Mouse (Mus musculus): ENCODE data around the gene Eml3. TPM values are rescaled to one million over a fixed set of nuclear protein-coding genes. Genes with fewer than 3 reads are reported as not detected.

Eml3 gene
- total and polyA plus RNA-seq, 3 experiments, result 16.6 to 23.4 TPM; not detected in 1

DNA sequence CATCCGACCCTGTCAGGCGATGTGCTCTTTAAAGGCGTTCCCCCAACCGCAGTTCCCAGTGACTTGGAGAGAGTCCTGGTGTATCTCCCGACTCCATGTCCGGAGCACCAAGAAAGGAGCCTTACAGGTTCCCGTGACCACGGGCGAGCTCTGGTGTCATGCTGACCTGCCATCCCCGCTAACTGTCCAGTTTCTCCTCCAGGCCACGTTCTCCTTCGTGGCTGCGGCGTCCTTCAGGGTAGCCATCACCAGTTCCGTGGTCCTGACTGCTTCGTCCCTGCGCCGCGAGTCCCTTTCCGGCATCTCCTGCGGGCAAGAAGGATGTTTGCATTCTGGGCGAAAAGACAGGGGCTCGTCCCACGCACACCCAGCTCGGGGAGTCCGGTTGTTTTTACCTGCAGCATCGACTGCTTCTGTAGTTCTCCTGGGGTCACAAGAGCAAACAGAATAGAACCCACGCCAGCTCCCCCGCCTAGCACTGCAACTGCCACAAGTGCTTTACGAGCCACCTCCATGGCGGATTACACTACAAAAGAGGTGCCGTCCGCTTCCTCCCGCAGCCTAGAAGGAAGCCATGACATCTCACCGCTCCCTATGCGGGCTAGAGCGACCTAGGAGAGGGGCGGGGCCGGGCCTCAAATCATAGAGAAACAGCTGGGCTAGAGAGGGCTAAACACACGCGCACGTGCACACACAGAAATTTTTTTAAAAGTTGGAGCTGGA, 48.9 kb upstream of the Eml3 start, which contains the start of gene Uqcc3:
Uqcc3 (minus strand) TSS at position 613 of the 723 bp plus-strand sequence.
- Histone ChIP-seq H3K79me2 (ENCODE audit: control insufficient read depth, insufficient read depth, low read length, poor library complexity) (peaks cover 7% of the 10 kb centered on the region), H3K4me1 (ENCODE audit: control insufficient read depth in 1 of 2, insufficient read depth in 2 of 2, low read length in 2 of 2) (0 out of 4 replicates have a peak, but pooled peaks cover 0 to 2% of the 10 kb centered on the region in 2 experiments), H3K27me3 (ENCODE audit: control insufficient read depth in 1 of 2, insufficient read depth in 2 of 2, low read length in 2 of 2) (no peaks in the 10 kb centered on the region), H3K4me3 (ENCODE audit: control insufficient read depth in 1 of 2, insufficient read depth in 1 of 2, low read depth in 2 of 2, low read length in 2 of 2) (peak within 1 kb of the TSS; percentile 77 to 82), H3K9me3 (replicated peaks; ENCODE audit: insufficient read depth, low read length) (no peaks in the 10 kb centered on the region), H3K27ac (ENCODE audit: control insufficient read depth, low read depth, low read length) (peak within 1 kb of the TSS; percentile 51), H3K9ac (ENCODE audit: control insufficient read depth, low read depth, low read length, poor library complexity, severe bottlenecking) (peak within 1 kb of the TSS; percentile 79), H3K36me3 (ENCODE audit: control insufficient read depth in 1 of 2, insufficient read depth in 2 of 2, low read length in 2 of 2) (peaks cover 0 to 6% of the 10 kb centered on the region in 2 experiments)
- peak; percentile 95 for DNase-seq (ENCODE audit: low read depth, low spot score)
- TF ChIP-seq MAFK (IDR thresholded peaks at IDR 0.05; ENCODE audit: borderline replicate concordance, low read depth, low read length) (no peak; the same call in 1 of the 2 replicates), CHD2 (IDR thresholded peaks at IDR 0.05; ENCODE audit: low read length) (no peak), KAT2A (conservative IDR thresholded peaks at IDR 0.05; ENCODE audit: low read depth, low read length) (peak; percentile 66; the same call in 1 of the 2 replicates), MEF2A (IDR thresholded peaks at IDR 0.05; ENCODE audit: extremely low read depth, insufficient replicate concordance, low read depth, low read length, poor library complexity, severe bottlenecking) (peak; percentile 49; the same call in 1 of the 2 replicates), TAL1 (IDR thresholded peaks at IDR 0.05; ENCODE audit: low read length) (no peak), MYC (IDR thresholded peaks at IDR 0.05; ENCODE audit: low read depth, low read length) (peak; percentile 99), CTCF (IDR thresholded peaks at IDR 0.05 in 2 of 3, conservative IDR thresholded peaks at IDR 0.05 in 1 of 3; ENCODE audit: control insufficient read depth in 1 of 3, insufficient read depth in 1 of 3, low read depth in 2 of 3, low read length in 3 of 3, poor library complexity in 1 of 3, severe bottlenecking in 1 of 3) (no peak), ZMIZ1 (IDR thresholded peaks at IDR 0.05; ENCODE audit: low read depth, low read length) (peak; percentile 79; the same call in 1 of the 2 replicates), HCFC1 (IDR thresholded peaks at IDR 0.05; ENCODE audit: low read depth, low read length) (peak; percentile 92), CHD1 (IDR thresholded peaks at IDR 0.05; ENCODE audit: low read depth, low read length) (peak; percentile 50; the same call in 1 of the 2 replicates), RCOR1 (IDR thresholded peaks at IDR 0.05; ENCODE audit: low read depth, low read length) (peak; percentile 14; the same call in 1 of the 2 replicates), GABPA (IDR thresholded peaks at IDR 0.05; ENCODE audit: low read depth, low read length) (peak; percentile 70; the same call in 1 of the 2 replicates), ZC3H11A (IDR thresholded peaks at IDR 0.05; ENCODE audit: low read depth, low read length) (no peak), MYB (IDR thresholded peaks at IDR 0.05; ENCODE audit: low read depth, low read length) (no peak), POLR2AphosphoS2 (IDR thresholded peaks at IDR 0.05; ENCODE audit: low read length) (peak; percentile 74; the same call in 1 of the 2 replicates), ZNF384 (IDR thresholded peaks at IDR 0.05; ENCODE audit: low read depth, low read length) (peak; percentile 96), EP300 (IDR thresholded peaks at IDR 0.05; ENCODE audit: low read depth in 1 of 2, low read length in 2 of 2) (no peak; a peak in 2 of 4 replicates), NRF1 (IDR thresholded peaks at IDR 0.05; ENCODE audit: insufficient read depth, low read depth, low read length, poor library complexity, severe bottlenecking) (peak; percentile 43; the same call in 1 of the 2 replicates), NELFE (IDR thresholded peaks at IDR 0.05; ENCODE audit: low read depth, low read length) (peak; percentile 89), MAZ (IDR thresholded peaks at IDR 0.05; ENCODE audit: low read depth, low read length) (peak; percentile 95), RAD21 (IDR thresholded peaks at IDR 0.05; ENCODE audit: low read depth, low read length) (no peak), TBP (IDR thresholded peaks at IDR 0.05; ENCODE audit: low read depth, low read length) (peak; percentile 94), UBTF (IDR thresholded peaks at IDR 0.05; ENCODE audit: borderline replicate concordance, insufficient read depth, low read depth, low read length) (0 out of 2 replicates have a peak, but pooled peaks have one; percentile 18), USF1 (IDR thresholded peaks at IDR 0.05; ENCODE audit: low read depth, low read length) (peak; percentile 83), JUND (IDR thresholded peaks at IDR 0.05; ENCODE audit: low read depth, low read length) (no peak), SIN3A (IDR thresholded peaks at IDR 0.05; ENCODE audit: low read length) (peak; percentile 100), ELF1 (IDR thresholded peaks at IDR 0.05; ENCODE audit: low read depth, low read length) (peak; percentile 71), POLR2A (IDR thresholded peaks at IDR 0.05; ENCODE audit: control insufficient read depth in 1 of 2, insufficient read depth in 1 of 2, low read depth in 1 of 2, low read length in 2 of 2, poor library complexity in 1 of 2) (peak; percentile 83 to 93), MXI1 (IDR thresholded peaks at IDR 0.05; ENCODE audit: low read depth, low read length) (peak; percentile 100), SMC3 (IDR thresholded peaks at IDR 0.05; ENCODE audit: low read depth, low read length) (no peak), GATA1 (IDR thresholded peaks at IDR 0.05; ENCODE audit: low read depth, low read length) (no peak), BHLHE40 (IDR thresholded peaks at IDR 0.05; ENCODE audit: borderline replicate concordance, low read depth, low read length) (peak; percentile 99), TCF12 (IDR thresholded peaks at IDR 0.05; ENCODE audit: low read depth, low read length) (peak; percentile 80), MAX (IDR thresholded peaks at IDR 0.05; ENCODE audit: low read length) (peak; percentile 99), POLR2AphosphoS5 (IDR thresholded peaks at IDR 0.05; ENCODE audit: borderline replicate concordance, low read depth, low read length) (no peak)
